Mouse (Mus musculus): ENCODE results near the gene Kiss1. TPM values are rescaled to one million over a fixed set of nuclear protein-coding genes. Genes with fewer than 3 reads are reported as not detected.
A peak's percentile ranks its signal among the peaks of the same experiment; 100 is the strongest.

The Kiss1 gene
- polyA plus RNA-seq, 1 experiment from 2014 or later = not detected

DNA sequence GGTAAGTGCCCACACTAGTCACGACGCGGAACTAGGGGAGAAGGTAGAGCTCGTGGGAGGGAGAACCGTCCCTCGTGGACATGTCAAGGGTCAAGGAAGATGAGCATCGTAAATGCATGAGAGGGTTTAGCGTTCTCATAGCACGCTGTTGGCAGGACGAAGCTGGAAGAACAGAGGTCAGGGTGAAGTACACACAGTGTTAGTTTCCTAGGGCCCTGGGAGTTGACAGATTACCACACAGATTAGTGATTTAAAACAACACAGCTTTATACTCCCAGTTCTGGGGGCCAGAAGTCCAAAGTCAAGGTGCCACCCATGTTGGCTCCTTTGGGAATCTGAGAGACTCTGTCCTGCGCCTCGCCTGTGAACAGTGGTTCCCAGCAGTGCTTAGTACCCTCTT is 33.8 kb upstream of the Kiss1 start:
- H3K9me3 ChIP-seq (ENCODE audit: control insufficient read depth, low read length) = no peaks in the 10 kb centered on the region
- H3K27ac ChIP-seq = no peak overlapping the region
- ATAC-seq (ENCODE audit: low FRiP score) (no peak), DNase-seq (ENCODE audit: low spot score) (no peak)
- H3K4me3 ChIP-seq (replicated peaks; ENCODE audit: low read length) = no peak overlapping the region
- no peaks in the 10 kb centered on the region for H3K27me3 ChIP-seq (ENCODE audit: control insufficient read depth, insufficient read depth, low read length)
- peaks cover 64% of the 10 kb centered on the region for H3K36me3 ChIP-seq (replicated peaks; ENCODE audit: control insufficient read depth, insufficient read depth)
- WGBS = 92% methylated on average over 12 of the region's 12 CpGs
- no peaks in the 10 kb centered on the region for H3K4me1 ChIP-seq (replicated peaks; ENCODE audit: control insufficient read depth, insufficient read depth, low read length)
- H3K4me2 ChIP-seq (replicated peaks) = no peak overlapping the region
- H3K9ac ChIP-seq = no peak overlapping the region

DNA sequence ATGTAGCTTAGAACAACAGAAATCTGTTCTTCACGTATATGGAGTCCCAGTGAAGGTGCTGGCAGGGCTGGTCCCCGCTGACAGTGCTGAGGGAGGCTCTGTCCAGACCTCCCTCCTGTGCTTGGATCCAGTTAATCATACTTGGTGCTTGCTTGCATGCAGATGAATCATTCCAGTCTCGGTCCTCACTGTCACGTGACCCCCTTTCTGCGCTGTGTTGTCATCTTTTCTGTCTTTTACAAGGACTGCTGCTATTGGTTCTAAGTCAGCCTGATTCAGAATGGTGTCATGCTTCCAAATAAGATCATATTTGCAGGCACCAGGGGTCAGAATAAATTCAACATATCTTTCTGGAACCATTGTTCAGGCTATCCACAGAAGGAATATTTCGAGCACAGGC is 29.8 kb upstream of the Kiss1 start:
- H3K4me3 ChIP-seq (replicated peaks; ENCODE audit: low read length) = no peak overlapping the region
- H3K4me1 ChIP-seq (replicated peaks; ENCODE audit: control insufficient read depth, insufficient read depth, low read length) = no peaks in the 10 kb centered on the region
- H3K9me3 ChIP-seq (ENCODE audit: control insufficient read depth, low read length) = no peaks in the 10 kb centered on the region
- DNase-seq (ENCODE audit: low spot score) (no peak), ATAC-seq (ENCODE audit: low FRiP score) (no peak)
- peaks cover 73% of the 10 kb centered on the region for H3K36me3 ChIP-seq (replicated peaks; ENCODE audit: control insufficient read depth, insufficient read depth)
- WGBS = 92% methylated on average over 6 of the region's 6 CpGs
- H3K9ac ChIP-seq = no peak overlapping the region
- no peaks in the 10 kb centered on the region for H3K27me3 ChIP-seq (ENCODE audit: control insufficient read depth, insufficient read depth, low read length)
- no peak overlapping the region for H3K27ac ChIP-seq
- H3K4me2 ChIP-seq (replicated peaks) = no peak overlapping the region

DNA sequence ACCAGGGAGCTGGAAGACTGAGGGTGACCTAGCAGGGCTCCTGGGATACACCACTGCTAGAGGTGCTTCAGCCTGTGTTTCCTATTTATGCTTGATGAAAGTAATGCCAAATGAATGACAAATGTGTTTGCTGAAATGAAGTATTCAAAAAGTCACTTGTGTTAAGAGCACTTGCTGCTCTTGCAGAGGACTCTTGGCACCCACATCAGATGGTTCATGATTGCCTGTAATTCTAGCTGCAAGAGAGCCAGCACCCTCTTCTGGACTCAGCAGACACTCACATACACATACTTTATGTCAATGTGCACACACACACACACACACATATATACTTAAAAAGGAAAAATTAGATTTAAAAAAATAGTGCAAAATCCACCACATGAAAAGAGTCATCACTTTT is 29.1 kb upstream of the Kiss1 start:
- DNase-seq (ENCODE audit: low spot score) (no peak), ATAC-seq (ENCODE audit: low FRiP score) (no peak)
- H3K36me3 ChIP-seq (replicated peaks; ENCODE audit: control insufficient read depth, insufficient read depth) = peaks cover 68% of the 10 kb centered on the region
- no peak overlapping the region for H3K9ac ChIP-seq
- H3K27me3 ChIP-seq (ENCODE audit: control insufficient read depth, insufficient read depth, low read length) = no peaks in the 10 kb centered on the region
- H3K4me3 ChIP-seq (replicated peaks; ENCODE audit: low read length) = no peak overlapping the region
- H3K27ac ChIP-seq = no peak overlapping the region
- no peak overlapping the region for H3K4me2 ChIP-seq (replicated peaks)
- no peaks in the 10 kb centered on the region for H3K9me3 ChIP-seq (ENCODE audit: control insufficient read depth, low read length)
- no peaks in the 10 kb centered on the region for H3K4me1 ChIP-seq (replicated peaks; ENCODE audit: control insufficient read depth, insufficient read depth, low read length)

DNA sequence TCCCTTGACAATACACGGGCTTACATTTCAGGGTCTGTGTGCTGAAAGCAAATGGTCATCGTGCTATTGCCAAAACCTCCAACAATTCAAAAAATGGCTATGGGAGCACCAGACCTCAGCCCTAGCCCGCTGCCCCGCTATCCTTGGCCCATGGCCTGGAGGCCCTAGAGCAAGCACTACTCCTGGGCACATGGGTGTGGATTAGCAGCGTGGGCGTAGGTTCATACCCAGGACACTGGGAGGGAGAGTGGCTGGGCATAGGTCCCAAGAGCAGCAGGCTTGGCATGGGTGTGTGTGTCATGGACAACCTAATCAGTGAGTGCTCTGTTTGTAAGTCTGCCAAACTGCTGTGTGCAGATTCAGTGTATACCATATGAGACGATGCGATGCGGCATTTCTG is 25.3 kb upstream of the Kiss1 start:
- ATAC-seq (ENCODE audit: low FRiP score) (no peak), DNase-seq (ENCODE audit: low spot score) (no peak)
- Histone ChIP-seq H3K36me3 (replicated peaks; ENCODE audit: control insufficient read depth, insufficient read depth) (peaks cover 62% of the 10 kb centered on the region), H3K27me3 (ENCODE audit: control insufficient read depth, insufficient read depth, low read length) (no peaks in the 10 kb centered on the region), H3K4me2 (replicated peaks) (no peak overlapping the region), H3K27ac (no peak overlapping the region), H3K4me3 (replicated peaks; ENCODE audit: low read length) (no peak overlapping the region), H3K9ac (no peak overlapping the region), H3K9me3 (ENCODE audit: control insufficient read depth, low read length) (no peaks in the 10 kb centered on the region), H3K4me1 (replicated peaks; ENCODE audit: control insufficient read depth, insufficient read depth, low read length) (no peaks in the 10 kb centered on the region)
- WGBS = 88% methylated on average over 9 of the region's 9 CpGs

DNA sequence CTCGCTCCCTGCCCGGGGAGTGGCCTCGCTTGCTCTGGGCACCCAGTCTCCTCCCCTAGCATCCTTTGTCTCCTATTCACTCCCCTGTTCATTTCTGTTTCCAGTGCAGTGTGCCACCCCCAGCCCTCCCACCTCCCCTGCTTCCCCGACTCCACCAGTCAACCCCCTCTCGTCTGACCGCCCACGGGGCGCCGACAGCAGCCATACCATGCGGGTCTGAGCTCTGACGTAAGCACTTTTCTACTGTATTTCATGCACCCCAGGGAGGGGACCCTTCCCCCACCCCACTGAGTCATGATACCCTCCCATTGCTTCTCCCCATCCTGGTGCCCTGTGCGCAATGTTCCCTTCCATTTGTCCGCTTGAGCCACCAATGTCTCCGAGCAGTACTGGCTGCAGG is 22.9 kb upstream of the Kiss1 start:
- ATAC-seq (ENCODE audit: low FRiP score) = no peak
- H3K27ac ChIP-seq = no peak overlapping the region
- H3K36me3 ChIP-seq (replicated peaks; ENCODE audit: control insufficient read depth, insufficient read depth) = peaks cover 43% of the 10 kb centered on the region

DNA sequence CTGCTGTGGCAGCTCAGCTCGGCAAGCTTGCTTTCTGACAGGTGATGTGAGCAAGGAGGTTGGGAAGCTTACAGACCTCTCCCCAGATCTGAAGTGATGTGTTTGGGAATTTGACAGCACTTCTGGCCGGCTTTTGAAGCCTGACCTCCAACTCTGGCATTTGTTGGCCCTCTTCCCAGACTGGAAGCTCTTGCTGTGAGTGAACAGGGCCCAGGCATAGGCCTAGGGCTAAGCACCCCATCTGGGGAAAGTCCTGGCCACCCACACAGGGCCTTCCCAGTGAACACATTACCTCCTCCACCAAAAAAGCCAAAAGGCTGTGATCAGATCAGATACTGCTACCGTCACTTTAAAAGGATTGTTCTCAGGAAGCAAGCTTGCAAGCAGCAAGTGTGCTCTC is 19.1 kb upstream of the Kiss1 start:
- no peak overlapping the region for H3K9ac ChIP-seq
- WGBS = 45% methylated on average over 3 of the region's 3 CpGs
- ATAC-seq (ENCODE audit: low FRiP score) = no peak
- H3K4me3 ChIP-seq (replicated peaks; ENCODE audit: low read length) = no peak overlapping the region
- H3K36me3 ChIP-seq (replicated peaks; ENCODE audit: control insufficient read depth, insufficient read depth) = peaks cover 20% of the 10 kb centered on the region
- DNase-seq (ENCODE audit: low spot score) = peak; percentile 36
- no peak overlapping the region for H3K27ac ChIP-seq
- peaks cover 5% of the 10 kb centered on the region; the same call in 1 of the 2 replicates for H3K4me1 ChIP-seq (replicated peaks; ENCODE audit: control insufficient read depth, insufficient read depth, low read length)
- H3K9me3 ChIP-seq (ENCODE audit: control insufficient read depth, low read length) = no peaks in the 10 kb centered on the region
- no peak overlapping the region for H3K4me2 ChIP-seq (replicated peaks)
- H3K27me3 ChIP-seq (ENCODE audit: control insufficient read depth, insufficient read depth, low read length) = no peaks in the 10 kb centered on the region

More for the DNA sequence above, 22.9 kb upstream of the Kiss1 start:
- 42% methylated on average over 14 of the region's 14 CpGs for WGBS
- Histone ChIP-seq H3K4me3 (replicated peaks; ENCODE audit: low read length) (no peak overlapping the region), H3K4me2 (replicated peaks) (no peak overlapping the region), H3K9me3 (ENCODE audit: control insufficient read depth, low read length) (no peaks in the 10 kb centered on the region), H3K9ac (no peak overlapping the region), H3K27me3 (ENCODE audit: control insufficient read depth, insufficient read depth, low read length) (no peaks in the 10 kb centered on the region), H3K4me1 (replicated peaks; ENCODE audit: control insufficient read depth, insufficient read depth, low read length) (no peaks in the 10 kb centered on the region)
- no peak for DNase-seq (ENCODE audit: low spot score)

DNA sequence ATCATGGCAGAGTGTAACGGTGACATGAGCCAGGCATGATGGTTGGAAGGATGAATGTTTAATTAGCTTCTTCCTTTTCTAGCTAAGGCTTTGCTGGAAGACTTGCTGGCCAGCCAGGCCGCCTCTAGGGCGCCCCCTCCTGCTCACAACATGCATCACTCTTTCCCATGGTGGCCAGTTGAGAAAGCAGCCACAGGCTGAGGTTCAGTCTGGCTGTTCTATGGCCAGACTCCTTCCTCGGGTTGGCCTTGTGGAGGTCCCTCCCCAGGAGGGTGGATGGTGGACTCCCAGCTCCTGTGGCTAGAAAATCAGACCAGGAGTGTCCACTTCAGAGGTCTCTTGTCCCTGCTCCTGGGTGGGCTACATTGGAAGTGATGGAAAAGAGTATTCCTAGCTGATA is 14.8 kb upstream of the Kiss1 start:
- Histone ChIP-seq H3K4me1 (replicated peaks; ENCODE audit: control insufficient read depth, insufficient read depth, low read length) (peaks cover 5% of the 10 kb centered on the region; the same call in 1 of the 2 replicates), H3K4me3 (replicated peaks; ENCODE audit: low read length) (no peak overlapping the region), H3K9me3 (ENCODE audit: control insufficient read depth, low read length) (no peaks in the 10 kb centered on the region), H3K36me3 (replicated peaks; ENCODE audit: control insufficient read depth, insufficient read depth) (no peaks in the 10 kb centered on the region), H3K4me2 (replicated peaks) (no peak overlapping the region), H3K9ac (no peak overlapping the region), H3K27ac (no peak overlapping the region), H3K27me3 (ENCODE audit: control insufficient read depth, insufficient read depth, low read length) (no peaks in the 10 kb centered on the region)
- WGBS = 3% methylated on average over 4 of the region's 4 CpGs
- ATAC-seq (ENCODE audit: low FRiP score) = no peak
- peak; percentile 74 for DNase-seq (ENCODE audit: low spot score)

DNA sequence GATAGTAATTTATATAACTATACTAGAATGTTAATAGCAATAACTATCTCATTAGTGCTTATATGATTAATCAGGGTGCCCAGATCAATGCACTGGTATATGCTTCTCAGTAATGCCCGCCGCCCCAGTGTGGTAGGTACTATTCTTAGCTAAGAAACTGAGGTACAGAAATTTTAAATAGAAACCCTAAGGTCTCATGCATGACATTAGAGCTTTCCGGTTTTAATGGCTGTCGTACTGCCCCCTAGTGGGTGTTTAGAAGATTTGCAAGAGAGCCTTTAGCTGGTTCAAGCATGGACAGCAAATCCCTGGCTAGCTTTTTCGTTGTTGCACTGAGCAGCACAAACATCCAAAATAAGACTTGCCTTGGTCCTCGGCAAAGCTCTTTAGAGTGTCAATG is 14.4 kb upstream of the Kiss1 start:
- 14% methylated on average over 6 of the region's 6 CpGs for WGBS
- Histone ChIP-seq H3K4me3 (replicated peaks; ENCODE audit: low read length) (no peak overlapping the region), H3K9me3 (ENCODE audit: control insufficient read depth, low read length) (no peaks in the 10 kb centered on the region), H3K27ac (no peak overlapping the region), H3K27me3 (ENCODE audit: control insufficient read depth, insufficient read depth, low read length) (no peaks in the 10 kb centered on the region), H3K9ac (no peak overlapping the region), H3K36me3 (replicated peaks; ENCODE audit: control insufficient read depth, insufficient read depth) (no peaks in the 10 kb centered on the region), H3K4me1 (replicated peaks; ENCODE audit: control insufficient read depth, insufficient read depth, low read length) (peaks cover 6% of the 10 kb centered on the region; the same call in 1 of the 2 replicates), H3K4me2 (replicated peaks) (no peak overlapping the region)
- ATAC-seq (ENCODE audit: low FRiP score) = no peak
- DNase-seq (ENCODE audit: low spot score) = peak; percentile 90

DNA sequence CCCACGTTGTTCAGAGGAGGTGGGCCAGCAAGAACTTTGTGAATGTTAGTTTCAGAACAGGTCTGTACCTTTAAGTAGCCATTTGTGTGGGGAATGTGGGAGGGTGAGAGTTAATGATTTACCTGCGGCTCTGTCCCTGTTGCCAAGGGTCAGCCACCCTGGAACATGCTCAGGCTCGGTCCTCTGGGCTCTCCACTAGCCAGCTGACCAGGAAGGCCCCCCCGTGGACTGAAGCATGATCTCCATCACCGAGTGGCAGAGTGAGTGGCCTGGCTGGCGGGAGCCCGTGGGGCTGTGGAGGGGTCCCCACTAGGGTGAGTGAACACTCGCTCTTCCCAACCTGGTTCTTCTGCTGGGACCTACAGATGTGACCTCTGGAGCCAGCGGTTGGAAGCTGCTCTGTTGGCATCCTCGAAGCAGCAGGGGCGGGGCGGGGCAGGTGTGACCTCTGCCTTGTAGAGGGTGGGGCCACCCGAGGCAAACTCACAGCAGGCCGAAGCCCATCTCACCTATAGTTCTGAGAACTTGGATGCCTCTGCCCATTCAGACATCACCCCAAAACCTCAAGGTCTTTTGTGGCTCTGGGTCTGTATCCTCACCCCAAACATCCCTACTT is 11.9 kb upstream of the Kiss1 start, which contains the start of gene Golt1a:
Gene Golt1a, plus strand, starts transcription at position 149 of the 616 bp plus-strand sequence.
- H3K4me2 ChIP-seq (replicated peaks) = no peak within 1 kb of the TSS
- H3K4me1 ChIP-seq (replicated peaks; ENCODE audit: control insufficient read depth, insufficient read depth, low read length) = peaks cover 13% of the 10 kb centered on the region; the same call in 1 of the 2 replicates
- no peak within 1 kb of the TSS for H3K9ac ChIP-seq
- no peaks in the 10 kb centered on the region for H3K27me3 ChIP-seq (ENCODE audit: control insufficient read depth, insufficient read depth, low read length)
- no peak within 1 kb of the TSS for H3K4me3 ChIP-seq (replicated peaks; ENCODE audit: low read length)
- ATAC-seq (ENCODE audit: low FRiP score) (no peak), DNase-seq (ENCODE audit: low spot score) (no peak)
- no peaks in the 10 kb centered on the region for H3K36me3 ChIP-seq (replicated peaks; ENCODE audit: control insufficient read depth, insufficient read depth)
- 56% methylated on average over 14 of the region's 14 CpGs for WGBS
- no peaks in the 10 kb centered on the region for H3K9me3 ChIP-seq (ENCODE audit: control insufficient read depth, low read length)
- H3K27ac ChIP-seq = no peak within 1 kb of the TSS

DNA sequence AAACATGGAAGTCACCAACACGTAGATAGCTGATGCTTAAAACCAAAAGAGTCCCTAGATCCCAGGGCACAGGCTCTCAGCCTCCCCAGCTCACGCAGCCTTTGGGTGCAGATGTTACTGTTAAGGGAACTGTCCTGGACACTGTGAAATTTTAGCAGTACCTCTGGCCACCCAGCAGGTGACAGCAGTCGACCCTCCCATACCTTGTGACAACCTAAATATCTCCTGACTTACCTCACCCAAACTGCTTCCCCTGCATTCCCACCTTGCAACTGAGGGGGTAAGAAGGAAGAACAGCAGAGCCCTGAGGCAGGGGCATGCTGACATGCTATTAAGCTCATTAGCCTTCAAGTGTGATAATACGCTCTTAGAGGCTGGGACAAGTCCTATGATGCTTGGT is 10.4 kb upstream of the Kiss1 start:
- 58% methylated on average over 4 of the region's 4 CpGs for WGBS
- Histone ChIP-seq H3K4me1 (replicated peaks; ENCODE audit: control insufficient read depth, insufficient read depth, low read length) (peaks cover 13% of the 10 kb centered on the region; the same call in 1 of the 2 replicates), H3K4me2 (replicated peaks) (no peak overlapping the region), H3K9me3 (ENCODE audit: control insufficient read depth, low read length) (no peaks in the 10 kb centered on the region), H3K36me3 (replicated peaks; ENCODE audit: control insufficient read depth, insufficient read depth) (no peaks in the 10 kb centered on the region), H3K4me3 (replicated peaks; ENCODE audit: low read length) (no peak overlapping the region), H3K27ac (no peak overlapping the region), H3K27me3 (ENCODE audit: control insufficient read depth, insufficient read depth, low read length) (no peaks in the 10 kb centered on the region), H3K9ac (no peak overlapping the region)
- ATAC-seq (ENCODE audit: low FRiP score) (no peak), DNase-seq (ENCODE audit: low spot score) (no peak)
